Mouse (Mus musculus) embryonic facial prominence, embryonic 12.5 days (tissue): ENCODE results near the gene Armc9. TPM values are rescaled to one million over a fixed set of nuclear protein-coding genes. Genes with fewer than 3 reads are reported as not detected.

Experiments
- polyA plus RNA-seq: library from polyadenylated mRNA; unstranded; fragments of >200 nt; fragmentation: Nextera tagmentation; extraction: Ambion mirVana; gene quantifications from 2 replicates; pipeline ENCODE4 v1.2.1, GENCODE M21; 2016

Gene Armc9
- polyA plus RNA-seq, 1 experiment from 2014 or later = 36.2 TPM

Other genes with a start within 250 kb of the Armc9 start
- gene 4933407L21Rik, start 226.3 kb upstream of the Armc9 start, polyA plus RNA-seq = 0.22 and 0.29 TPM in 2 replicates
- gene Gpr55, start 193.8 kb upstream of the Armc9 start, polyA plus RNA-seq = 0.08 TPM in 2 replicates
- gene Spata3, start 138.0 kb upstream of the Armc9 start, polyA plus RNA-seq = not detected in 2 replicates
- 0.34 and 0.40 TPM in 2 replicates for gene 2810459M11Rik, start 108.9 kb upstream of the Armc9 start, polyA plus RNA-seq
- gene Psmd1, start 90.4 kb upstream of the Armc9 start, polyA plus RNA-seq = 190 and 193 TPM in 2 replicates
- gene Htr2b, start 42.8 kb upstream of the Armc9 start, polyA plus RNA-seq = 0.35 and 0.60 TPM in 2 replicates
- gene Gm21972, start 21.1 kb upstream of the Armc9 start, polyA plus RNA-seq = 0.42 and 0.48 TPM in 2 replicates
- gene B3gnt7, start 148.1 kb downstream of the Armc9 start, polyA plus RNA-seq = 6.1 and 6.6 TPM in 2 replicates
- gene Ncl, start 204.6 kb downstream of the Armc9 start, polyA plus RNA-seq = 414 and 475 TPM in 2 replicates